Mouse (Mus musculus): Measurements from ENCODE around the gene Gm3415.
"Not testable (repeated sequence)": the region's sequence is repeated elsewhere in the genome, so short reads cannot be mapped to it uniquely, and the experiment has no call there.

Gene Gm3415

DNA sequence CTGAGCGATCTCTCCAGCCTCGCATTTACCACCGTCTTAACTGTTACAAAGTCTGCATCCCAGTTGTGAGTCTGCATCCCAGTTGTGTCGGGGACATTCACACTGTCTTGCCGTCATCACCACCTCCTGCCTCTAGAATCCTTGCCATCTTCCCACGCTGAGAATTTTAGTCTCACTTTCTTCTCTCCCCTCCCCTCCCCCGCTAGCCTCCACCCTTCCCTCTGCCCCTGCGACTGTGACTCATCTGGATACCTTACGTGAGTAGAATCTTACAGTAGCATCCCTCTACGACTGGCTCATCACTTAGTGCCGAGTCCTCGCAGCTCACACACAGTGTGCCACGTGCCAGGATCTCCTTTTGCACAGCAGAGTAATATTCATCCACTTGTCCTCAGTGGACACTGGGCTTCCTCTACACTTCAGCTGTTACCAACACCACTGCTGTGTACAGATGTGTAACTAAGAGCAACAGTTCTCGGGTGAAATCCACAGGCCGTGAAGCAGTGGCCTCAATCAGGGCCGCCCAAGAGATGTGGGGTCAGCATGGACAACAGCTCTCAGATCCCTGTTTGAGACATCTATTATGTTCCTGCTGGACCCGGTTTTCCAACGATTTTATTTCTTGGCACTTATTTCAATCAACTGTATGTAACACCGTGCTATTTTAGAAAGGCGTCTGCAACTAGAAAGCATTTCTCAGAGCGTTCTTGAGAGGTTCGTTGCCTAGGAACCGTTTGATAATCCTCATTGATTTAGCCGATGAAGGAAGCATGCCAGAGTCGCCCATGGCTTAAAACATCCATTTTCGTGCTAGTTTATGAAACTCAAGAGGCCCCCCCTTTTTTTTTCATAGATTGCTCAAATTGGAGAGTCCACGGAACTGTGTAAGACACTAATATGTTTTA lies 42.5 kb downstream of the Gm3415 start:
- in situ Hi-C loops (cut with MboI; ENCODE audit: unreplicated experiment in 2 of 2): no loop called here

DNA sequence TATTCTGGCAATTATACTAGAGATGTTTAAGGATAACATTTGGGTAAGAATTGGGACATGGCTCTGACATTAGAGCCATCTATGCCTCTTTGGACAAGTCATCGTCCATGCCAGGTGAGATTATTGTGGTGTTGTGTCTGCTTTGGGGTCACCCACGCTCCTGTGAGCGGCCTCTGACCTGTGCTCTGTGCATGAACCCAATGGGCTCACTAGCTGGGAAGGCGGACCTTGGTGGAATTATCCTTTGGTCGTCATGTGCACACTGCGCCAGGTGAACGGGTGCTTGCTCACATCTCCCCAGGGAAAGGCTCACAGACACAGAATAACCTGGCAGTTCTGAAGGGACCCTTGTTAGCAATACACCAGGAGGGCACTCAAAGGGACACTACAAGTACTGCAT lies 43.3 kb downstream of the Gm3415 start:
- in situ Hi-C loops (cut with MboI; ENCODE audit: unreplicated experiment in 2 of 2): not testable (repeated sequence)

DNA sequence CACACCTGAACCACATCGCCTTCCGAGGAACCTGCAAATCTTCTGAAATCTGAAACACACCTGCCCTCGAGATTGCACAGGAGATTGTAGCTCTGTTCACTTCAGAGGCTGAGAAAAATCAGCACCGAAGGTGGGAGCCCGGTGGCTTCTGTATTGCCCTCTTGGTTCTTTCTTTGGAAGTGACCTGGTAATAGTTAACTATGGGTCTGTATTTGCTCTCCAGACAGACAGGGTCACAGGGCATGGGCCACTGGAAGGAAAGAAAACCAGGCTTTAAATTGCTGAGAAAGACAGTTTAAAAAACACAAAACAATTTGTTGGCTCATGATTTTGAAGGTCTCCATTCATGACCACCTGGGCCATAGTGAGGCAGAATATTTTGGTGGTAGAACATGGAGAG lies 44.0 kb downstream of the Gm3415 start:
- in situ Hi-C loops (cut with MboI; ENCODE audit: unreplicated experiment in 2 of 2): no loop called here

DNA sequence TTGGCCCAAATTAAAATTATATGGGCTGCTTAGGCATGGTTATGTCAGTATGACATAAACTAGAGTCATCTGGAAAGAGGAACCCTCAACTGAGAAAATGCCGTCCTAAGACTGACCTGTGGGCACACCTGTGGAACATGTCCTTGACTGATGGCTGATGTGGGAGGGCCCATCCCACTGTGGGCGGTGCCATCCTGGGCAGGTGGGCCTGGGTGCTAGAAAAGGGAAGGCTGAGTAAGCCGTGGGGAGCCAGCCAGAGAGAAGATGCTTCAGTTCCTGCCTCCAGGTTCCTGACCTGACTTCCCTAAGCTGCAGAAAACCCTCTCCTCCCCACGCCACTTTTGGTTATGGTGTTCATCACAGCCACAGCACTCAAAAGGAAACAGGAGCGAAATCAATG lies 50.3 kb downstream of the Gm3415 start:
- in situ Hi-C loops (cut with MboI; ENCODE audit: unreplicated experiment in 2 of 2): no loop called here

DNA sequence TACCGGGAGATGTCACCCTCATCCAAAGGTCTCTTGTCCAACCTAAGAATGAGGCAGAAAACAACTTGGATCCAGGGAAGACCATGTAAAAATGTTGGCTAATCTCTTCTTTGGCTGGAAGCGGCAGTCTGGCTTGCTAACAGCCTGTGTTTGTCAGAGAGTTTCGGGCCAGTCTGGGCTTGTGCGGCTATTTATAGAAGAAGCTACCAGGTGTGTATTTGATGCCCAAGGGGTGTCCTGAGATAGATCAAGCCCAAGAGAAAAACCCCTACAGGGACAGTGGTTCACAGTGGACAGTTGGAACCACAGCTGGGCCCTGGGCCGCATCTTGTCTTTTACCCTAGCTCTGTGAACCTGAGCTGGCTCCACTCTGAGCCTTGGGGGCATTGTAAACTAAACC lies 51.0 kb downstream of the Gm3415 start:
- in situ Hi-C loops (cut with MboI; ENCODE audit: unreplicated experiment in 2 of 2): no loop called here

DNA sequence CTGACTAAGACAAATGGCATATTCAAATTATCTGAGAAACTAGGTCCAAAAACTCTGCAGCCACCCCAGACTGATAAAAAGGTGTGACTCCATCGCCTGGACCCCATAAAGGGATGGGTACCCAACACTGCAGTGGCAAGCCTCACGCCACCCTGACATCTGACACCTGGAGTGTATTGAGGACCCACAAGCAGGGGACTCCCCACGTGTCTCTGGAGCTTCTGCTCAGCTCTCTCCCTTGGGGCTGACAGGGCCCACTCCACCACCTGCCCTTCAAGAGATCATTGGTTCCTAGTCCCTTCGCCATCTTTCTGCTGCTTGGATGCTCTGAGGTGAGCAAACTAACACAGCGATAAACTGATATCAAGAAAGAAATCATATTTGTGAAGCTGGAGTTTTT lies 51.9 kb downstream of the Gm3415 start:
- in situ Hi-C loops (cut with MboI; ENCODE audit: unreplicated experiment in 2 of 2): no loop called here

All from v-Abl transformed pro-B cells (cell line).